Mouse (Mus musculus) brain, embryonic 14.5 days (tissue): ENCODE results near the gene Sec24d. TPM values are rescaled to one million over a fixed set of nuclear protein-coding genes. Genes with fewer than 3 reads are reported as not detected.
A peak's percentile ranks its signal among the peaks of the same experiment; 100 is the strongest.
"Not testable (repeated sequence)": the region's sequence is repeated elsewhere in the genome, so short reads cannot be mapped to it uniquely, and the experiment has no call there.

Experiments used
- DNase-seq: peaks from one replicate; pipeline ENCODE4 v3.0.0-alpha.2; 2011; ENCODE audit warnings: low read depth
- CTCF ChIP-seq: fragments of 200-500 bp; IDR thresholded peaks from 2 replicates; pipeline ENCODE4 v1.5.1; 2012; ENCODE audit warnings: inconsistent platforms, mild to moderate bottlenecking, moderate library complexity, borderline replicate concordance; ENCODE audit not compliant: insufficient read depth, insufficient read length; ENCODE audit errors: extremely low read depth
- POLR2A ChIP-seq: fragments of 200-500 bp; IDR thresholded peaks from 2 replicates; pipeline ENCODE4 v1.6.1; 2012; ENCODE audit warnings: mild to moderate bottlenecking, inconsistent platforms, borderline replicate concordance; ENCODE audit not compliant: poor library complexity, insufficient read depth, insufficient read length, severe bottlenecking; ENCODE audit errors: extremely low read depth
- polyA plus RNA-seq: library from polyadenylated mRNA; depleted of rRNA; stranded (reverse); fragments of >200 nt; gene quantifications from 2 replicates; pipeline ENCODE4 v1.2.3, GENCODE M21; 2012

Gene Sec24d
- polyA plus RNA-seq, 1 experiment, result 15.6 TPM

- no peak for DNase-seq
- TF ChIP-seq POLR2A (no peak), CTCF (no peak)
These were observed 76.4 kb downstream of the Sec24d start for GRCm38 (mm10) chr3:123343690-123344089.

GRCm38 (mm10) chr3:123348080-123348802 lies 81.0 kb downstream of the Sec24d start:
- no peak for TF ChIP-seq CTCF
- TF ChIP-seq POLR2A, result no peak
- DNase-seq, result peak; percentile 64

GRCm38 (mm10) chr3:123350602-123351001 lies 83.3 kb downstream of the Sec24d start:
- no peak for DNase-seq
- TF ChIP-seq CTCF, result no peak
- no peak for TF ChIP-seq POLR2A

- no peak for DNase-seq
- no peak for TF ChIP-seq POLR2A
- TF ChIP-seq CTCF, result no peak
These were observed 84.3 kb downstream of the Sec24d start for GRCm38 (mm10) chr3:123351519-123351918.

- DNase-seq, result peak; percentile 84
- TF ChIP-seq CTCF (peak; percentile 43; the same call in 1 of the 2 replicates), POLR2A (no peak)
These were observed 85.9 kb downstream of the Sec24d start for GRCm38 (mm10) chr3:123353183-123353582.

GRCm38 (mm10) chr3:123353661-123354060 lies 86.4 kb downstream of the Sec24d start:
- no peak for TF ChIP-seq POLR2A
- no peak for TF ChIP-seq CTCF
- no peak for DNase-seq

- DNase-seq, result no peak
- TF ChIP-seq POLR2A (no peak), CTCF (no peak)
These were observed 87.1 kb downstream of the Sec24d start for GRCm38 (mm10) chr3:123354388-123354787.

- TF ChIP-seq CTCF, result no peak
- TF ChIP-seq POLR2A, result no peak
These were observed 89.2 kb downstream of the Sec24d start for GRCm38 (mm10) chr3:123356377-123356991.

GRCm38 (mm10) chr3:123366820-123367219 lies 99.6 kb downstream of the Sec24d start:
- DNase-seq, result not testable (repeated sequence)

More at GRCm38 (mm10) chr3:123356377-123356991, 89.2 kb downstream of the Sec24d start:
- DNase-seq, result no peak

- no peak for TF ChIP-seq CTCF
- TF ChIP-seq POLR2A, result no peak
- no peak for DNase-seq
These were observed 101.9 kb downstream of the Sec24d start for GRCm38 (mm10) chr3:123369161-123369560.

- no peak for TF ChIP-seq CTCF
- no peak for TF ChIP-seq POLR2A
- DNase-seq, result no peak
These were observed 103.7 kb downstream of the Sec24d start for GRCm38 (mm10) chr3:123370927-123371326.

GRCm38 (mm10) chr3:123371766-123372535 lies 104.7 kb downstream of the Sec24d start:
- DNase-seq, result peak; percentile 86
- no peak for TF ChIP-seq POLR2A
- peak; percentile 75; the same call in 1 of the 2 replicates for TF ChIP-seq CTCF

- DNase-seq, result no peak
- no peak for TF ChIP-seq CTCF
- TF ChIP-seq POLR2A, result no peak
These were observed 109.3 kb downstream of the Sec24d start for GRCm38 (mm10) chr3:123376562-123376961.
